Mouse (Mus musculus) right cerebral cortex, adult 2 months (tissue): ENCODE results near the gene Rarg.
A peak's percentile ranks its signal among the peaks of the same experiment; 100 is the strongest.
"Not testable (repeated sequence)": the region's sequence is repeated elsewhere in the genome, so short reads cannot be mapped to it uniquely, and the experiment has no call there.

ENCODE experiments used
- DNase-seq, 2 experiments: peaks; one replicate each; pipeline ENCODE4 v3.0.0; 2021 to 2022; ENCODE audit warnings: low spot score in 2 of 2

Rarg gene

DNA sequence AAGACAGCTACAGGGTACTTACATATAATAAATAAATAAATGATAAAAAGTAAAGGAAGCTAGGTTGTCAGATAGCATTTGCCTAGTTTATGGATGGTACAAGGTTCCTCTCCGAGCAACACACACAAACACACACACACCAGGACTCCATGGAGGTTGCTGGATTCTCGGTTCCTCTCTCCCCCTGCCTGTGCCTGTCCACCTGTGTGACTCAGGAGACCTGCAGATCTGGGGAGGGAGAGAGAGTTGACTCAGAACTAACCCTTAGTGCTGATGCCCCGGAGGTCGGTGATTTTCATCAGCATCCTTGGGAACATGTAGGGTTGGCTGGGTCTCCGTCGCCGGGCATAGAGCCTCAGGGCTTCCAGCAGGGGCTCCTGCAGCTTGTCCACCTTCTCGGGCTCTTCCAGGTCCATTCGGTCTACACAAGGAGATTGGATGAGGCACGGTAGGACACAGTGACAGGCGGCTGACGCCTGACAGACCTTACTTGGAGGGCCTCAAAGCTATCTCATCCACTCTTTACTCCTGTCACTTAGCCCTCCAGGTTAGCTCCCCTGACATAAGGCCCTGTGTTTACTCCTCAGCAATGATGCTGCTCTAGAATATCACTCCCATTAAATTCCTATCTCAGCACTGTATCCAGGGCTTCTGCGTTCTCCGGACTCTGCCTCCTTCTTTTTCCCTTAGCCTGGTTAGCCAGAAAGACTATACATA, 18.6 kb downstream of the Rarg start:
- DNase-seq = no peak

DNA sequence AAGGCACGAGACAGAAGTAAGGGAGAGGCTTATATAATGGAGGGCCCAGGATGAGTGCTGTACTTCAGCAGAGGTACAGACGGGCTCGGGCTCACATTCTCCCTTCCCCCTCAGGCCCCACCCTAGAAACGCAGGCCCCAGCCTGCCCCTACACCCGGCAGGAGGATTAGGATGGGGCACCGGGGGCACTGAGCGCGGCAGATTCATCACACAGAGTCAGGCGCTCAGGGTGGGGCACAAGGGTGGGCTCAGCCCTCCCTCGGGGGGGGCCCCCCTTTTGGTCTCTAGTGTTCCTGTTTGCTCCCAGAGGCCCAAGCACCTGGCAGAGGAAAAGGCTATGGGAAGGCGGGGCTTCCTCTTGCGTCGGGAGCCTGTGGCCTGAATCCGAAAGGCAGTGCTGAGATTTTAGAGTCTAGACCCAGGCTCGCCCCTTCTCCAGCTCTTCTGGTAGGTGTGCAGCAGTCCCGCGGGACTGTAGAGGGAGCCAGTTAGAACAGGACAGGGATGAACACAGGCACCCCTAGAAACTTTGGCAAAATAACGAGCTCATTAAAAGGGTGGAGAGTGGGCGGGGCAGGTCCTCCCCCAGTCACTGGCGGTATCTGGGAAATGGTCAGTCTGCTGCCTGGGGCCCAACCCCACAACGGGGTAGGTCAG, 21.8 kb downstream of the Rarg start:
- DNase-seq = no peak

DNA sequence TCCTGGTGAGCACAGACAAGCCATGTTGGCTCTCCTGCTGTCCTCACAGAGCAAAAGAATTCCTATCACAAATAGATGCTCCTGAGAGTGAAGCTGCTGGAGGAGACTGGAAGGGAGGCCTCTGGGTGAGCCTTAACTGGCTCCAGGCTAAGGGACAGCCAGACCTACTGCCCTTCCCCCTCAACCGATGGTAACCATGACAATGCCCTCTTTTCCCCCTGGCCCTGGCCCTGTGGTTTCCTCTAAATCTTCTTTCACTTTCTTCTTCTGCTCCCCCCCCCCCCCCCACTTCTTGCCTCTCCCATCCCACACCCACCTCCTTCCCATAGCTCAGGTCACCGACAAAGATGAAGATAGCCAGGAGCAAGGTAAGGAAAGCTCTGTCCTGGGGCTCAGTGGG, 23.4 kb downstream of the Rarg start:
- no peak for DNase-seq

DNA sequence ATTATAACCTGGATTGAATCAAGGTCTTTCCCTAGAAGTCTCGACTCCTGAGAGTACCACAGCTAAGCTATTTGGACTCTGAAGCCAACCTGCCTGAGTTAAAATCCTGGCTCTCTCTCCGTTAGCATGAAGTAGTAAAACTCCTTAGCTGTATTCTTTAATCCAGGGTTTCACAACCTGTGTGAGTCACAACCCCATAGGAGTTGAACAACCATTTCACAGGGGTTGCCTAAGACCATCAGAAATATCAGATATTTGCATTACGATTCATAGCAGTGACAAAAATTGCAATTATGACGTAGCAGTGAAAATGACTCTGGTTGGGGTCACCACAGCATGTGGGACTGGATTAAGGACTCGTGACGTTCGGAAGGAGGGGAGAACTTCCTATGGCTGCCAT, 24.6 kb downstream of the Rarg start:
- no peak for DNase-seq

DNA sequence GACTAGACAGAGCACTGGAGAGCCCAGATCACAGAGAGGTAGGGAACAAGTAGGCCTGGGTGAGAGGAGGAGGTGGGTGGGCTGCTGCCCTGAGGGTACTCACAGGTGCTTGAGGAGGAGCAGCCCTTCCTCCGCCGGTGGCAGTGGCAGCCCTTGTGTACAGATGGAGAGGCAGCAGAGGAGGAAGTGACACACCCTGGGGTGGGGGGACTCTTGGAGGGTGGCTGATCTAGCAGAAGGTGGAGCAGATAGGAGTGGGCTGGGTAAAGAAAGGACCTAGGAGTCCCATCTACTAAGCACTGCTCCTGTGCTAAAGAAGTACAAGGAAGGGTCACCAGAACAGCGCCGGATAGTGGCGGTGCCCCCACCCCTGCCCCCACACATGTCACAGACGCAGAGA, 25.6 kb downstream of the Rarg start, which contains the start of gene Itgb7:
Gene Itgb7 (minus strand): TSS at position 197 of the 400 bp plus-strand sequence.
- DNase-seq = no peak

DNA sequence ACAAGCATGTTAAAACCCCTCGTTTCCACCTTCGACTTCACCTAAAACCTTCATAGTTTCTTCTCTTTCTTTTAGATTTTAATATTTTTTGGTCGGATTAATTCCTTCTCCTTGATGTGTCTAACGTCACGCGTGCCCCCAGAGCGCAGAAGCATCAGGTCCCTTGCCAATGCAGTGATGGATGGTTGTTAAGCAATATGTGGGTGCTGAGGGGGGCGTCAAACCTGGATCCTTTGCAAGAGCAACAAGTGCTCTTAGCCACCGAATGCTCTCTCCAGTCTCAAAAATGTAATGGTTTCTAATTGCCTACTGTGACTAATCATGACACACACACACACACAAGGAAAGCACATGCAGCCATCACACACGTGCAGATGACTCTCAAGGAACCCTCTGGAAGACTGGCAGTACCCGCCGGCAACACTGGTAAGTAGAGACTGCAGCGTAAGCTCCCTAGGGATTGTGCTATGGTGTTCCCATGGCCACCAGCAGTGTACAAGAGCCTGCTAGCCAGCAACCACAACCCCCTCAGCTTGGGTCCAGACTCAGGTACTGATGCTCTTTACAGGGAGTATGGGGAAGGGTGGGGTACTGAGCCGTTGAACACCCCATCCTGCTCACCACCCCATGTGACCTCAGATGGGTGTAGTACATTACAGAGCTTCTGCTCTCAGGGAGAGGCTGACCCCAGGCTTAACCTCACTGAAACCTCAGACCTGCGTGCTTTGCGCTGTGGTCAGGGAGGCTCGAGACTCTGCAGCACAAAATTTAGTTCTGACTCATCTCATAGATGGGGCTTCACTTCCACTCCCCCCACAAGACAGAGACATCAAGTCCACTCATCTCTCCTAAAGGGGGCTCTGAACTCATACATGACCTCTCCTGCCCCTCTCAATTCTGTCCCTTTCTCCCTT, 26.7 kb downstream of the Rarg start:
- no peak for DNase-seq

DNA sequence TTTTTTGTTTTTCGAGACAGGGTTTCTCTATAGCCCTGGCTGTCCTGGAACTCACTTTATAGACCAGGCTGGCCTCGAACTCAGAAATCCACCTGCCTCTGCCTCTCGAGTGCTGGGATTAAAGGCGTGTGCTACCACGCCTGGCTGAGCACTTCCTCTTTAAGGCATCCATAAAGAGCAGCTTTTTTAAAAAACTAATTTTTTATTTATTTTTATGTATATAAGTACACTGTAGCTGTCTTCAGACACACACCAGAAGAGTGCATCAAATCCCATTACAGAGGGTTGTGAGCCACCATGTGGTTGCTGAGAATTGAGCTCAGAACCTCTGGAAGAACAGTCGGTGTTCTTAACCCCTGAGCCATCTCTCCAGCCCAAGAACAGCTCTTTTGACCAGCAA, 31.7 kb downstream of the Rarg start:
- DNase-seq = not testable (repeated sequence)

DNA sequence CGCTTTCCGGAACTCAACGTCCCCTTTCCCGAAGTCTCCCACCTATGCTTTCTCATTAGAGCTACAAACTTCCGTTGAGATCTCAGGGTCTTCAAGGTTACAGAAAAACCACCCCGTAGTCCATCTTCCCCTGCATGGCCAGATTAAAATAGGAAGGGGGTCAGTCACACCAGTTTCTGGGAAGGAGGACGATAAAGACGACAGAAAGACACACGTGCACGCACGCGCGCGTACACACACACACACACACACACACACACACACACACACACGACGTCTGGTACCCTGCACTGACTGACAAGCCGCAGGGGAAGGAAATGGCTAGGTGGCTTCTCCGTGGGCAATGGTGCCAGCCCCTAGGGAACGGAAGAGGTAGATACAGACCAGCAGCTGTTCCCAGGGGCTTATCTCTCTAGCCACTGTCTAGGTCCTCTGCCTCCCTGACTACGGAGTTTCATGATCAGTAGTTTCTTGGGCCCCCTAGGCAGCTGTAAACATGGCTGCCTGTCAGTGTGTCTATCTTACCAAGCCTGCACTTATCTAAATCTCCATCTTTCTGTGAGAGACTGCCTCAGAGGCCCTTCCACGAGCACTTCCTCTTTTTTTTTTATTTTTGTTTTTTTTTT, 32.2 kb downstream of the Rarg start:
- no peak for DNase-seq

DNA sequence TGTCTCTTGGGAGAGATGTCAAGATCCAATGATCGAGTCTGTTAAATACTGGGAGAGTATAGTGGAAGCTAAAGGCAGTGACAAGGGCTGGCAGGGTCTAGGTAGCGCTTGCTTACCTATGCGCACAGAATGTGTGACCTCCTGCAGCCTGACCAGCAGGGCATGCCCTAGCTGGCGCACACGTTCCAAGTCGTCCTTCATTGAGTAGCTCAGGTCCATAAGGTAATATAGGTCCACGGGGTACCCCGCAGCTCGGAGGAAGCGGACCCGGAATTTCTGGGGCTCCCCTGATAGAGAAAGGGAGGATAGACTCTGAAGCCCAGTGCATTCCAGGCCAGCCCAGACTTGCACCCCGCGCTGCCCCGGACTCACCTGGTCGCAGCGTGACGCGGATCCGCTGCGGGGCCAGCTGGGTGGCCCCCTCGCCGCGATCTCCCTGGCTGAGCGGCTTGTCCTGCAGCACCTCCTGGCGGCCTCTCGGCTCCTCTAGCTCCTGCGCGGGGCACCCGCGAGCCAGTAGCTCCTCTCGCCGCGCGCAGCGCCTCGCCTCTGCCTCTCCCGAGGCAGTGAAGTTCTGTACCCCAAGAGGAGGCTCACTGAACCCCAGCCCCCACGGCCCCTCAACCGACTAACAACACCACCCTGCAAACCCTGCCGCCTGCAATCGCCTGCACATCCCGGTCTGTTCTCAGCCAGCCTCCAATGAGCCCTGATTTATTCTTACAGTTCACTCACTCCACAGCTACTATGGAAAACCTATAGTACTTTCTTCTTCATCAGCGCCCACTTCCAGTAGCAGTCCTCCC, 32.9 kb downstream of the Rarg start:
- DNase-seq = peak; percentile 80 to 81

DNA sequence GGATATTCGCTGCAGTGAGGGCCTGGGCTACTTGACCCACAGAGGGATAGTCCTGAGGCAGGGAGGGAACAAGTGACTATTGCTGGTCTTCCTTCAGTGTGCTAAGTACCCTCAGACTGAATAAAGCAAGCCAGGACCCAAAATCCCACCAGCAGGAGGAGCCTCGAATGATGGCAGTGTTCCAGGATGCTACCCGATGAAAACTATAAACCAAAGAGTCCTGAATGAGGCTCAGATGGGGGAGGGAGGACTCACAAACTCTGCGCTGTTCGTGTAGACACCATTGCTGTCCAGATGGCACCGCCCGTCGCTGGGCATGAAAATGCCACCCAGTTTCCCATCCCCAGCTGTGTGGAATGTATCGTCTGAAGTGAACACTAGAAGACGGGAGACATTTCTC, 34.9 kb downstream of the Rarg start:
- DNase-seq = no peak

DNA sequence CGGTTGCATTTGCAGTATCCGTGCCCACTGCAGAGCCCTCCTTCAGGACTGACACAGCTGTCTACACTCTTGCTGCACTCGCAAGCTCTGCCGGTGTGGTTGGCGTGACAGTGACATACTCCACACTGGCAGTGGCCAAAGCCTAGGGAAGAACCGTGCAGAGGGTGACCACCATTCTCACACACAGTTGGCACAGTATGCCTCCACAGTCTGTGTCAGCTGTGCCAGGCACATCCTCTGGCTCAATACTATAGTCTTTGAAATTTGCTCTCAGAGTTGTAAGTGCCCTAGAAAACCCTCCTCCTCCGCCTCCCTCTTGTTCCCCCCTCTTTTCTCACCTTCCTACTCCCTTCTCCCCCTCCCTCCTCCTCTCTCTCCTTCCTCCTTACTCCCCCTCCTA, 40.0 kb downstream of the Rarg start:
- no peak for DNase-seq

DNA sequence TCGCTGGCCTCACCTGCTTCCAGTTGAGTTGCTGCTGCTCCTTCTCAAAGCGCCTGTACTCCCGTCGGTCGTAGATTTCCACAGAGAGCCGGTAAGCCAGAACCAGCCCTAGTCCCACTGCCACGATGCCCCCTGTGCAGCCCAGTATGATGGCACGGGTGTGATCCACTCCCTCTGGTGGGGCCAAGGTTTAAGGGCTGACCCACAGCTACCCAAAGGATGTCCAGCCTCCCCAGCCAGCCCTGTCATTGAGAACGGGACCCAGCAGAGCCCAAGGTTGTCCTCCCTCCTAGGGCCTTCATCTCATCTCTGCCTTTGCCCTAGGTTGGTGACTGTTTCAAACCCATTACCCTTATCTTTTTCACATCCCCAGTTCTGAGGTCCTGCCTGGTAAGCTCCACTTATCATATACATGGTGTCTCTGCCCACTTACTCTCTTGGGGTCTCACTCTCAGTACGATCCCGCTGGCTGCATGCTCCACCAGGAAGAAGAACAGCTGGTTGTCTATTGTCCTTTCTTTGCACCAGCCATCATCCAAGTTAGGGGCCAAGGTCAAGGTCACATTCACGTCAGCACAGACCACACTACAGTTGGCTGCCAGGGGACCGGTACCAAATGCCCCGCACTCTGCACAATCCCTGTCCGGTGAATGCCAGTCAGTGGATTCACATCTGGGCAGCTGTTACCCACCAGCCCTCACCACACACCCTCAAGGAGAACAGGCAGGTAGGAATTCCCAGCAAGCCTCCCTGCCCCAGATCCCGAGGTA, 40.7 kb downstream of the Rarg start:
- DNase-seq = no peak

DNA sequence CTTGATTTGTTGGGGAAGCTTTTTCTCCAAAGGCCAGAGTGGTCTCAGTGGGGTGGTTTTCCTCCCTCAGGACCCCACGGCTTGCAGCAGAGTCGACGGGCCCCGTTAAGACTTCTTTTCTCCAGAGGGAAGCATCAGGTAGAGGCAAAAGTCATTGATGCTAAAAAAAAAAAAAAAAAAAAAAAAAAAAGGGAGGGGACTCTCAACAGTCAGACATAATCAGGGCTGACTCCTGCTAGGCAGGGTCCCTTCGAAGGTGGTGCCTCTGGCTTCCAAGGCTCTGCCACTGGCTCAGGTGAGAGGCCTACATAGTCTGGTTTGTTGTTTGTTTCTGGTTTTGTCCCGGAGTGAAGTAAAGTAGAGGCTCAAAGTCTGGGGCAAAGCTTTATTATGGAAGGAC, 41.7 kb downstream of the Rarg start:
- DNase-seq = no peak

DNA sequence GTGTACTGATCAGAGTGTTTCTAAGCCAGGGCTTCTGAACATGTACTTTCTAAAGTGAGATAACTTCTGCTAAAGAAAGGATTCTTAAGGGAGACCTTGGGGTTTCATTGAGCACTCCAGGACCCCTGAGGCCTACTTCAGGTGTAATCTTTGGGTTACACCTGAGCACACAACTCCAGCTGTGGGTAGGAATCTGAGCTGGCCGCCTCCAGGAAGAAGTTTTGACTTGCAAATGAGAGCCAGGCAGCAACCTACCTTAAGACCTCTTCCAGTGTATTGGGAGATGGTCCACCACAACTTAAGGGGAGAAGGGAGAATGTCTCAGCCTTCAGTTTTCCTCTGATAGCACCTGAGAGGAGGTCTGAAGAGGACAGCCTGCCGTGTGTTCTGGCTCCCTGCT, 43.2 kb downstream of the Rarg start:
- no peak for DNase-seq

DNA sequence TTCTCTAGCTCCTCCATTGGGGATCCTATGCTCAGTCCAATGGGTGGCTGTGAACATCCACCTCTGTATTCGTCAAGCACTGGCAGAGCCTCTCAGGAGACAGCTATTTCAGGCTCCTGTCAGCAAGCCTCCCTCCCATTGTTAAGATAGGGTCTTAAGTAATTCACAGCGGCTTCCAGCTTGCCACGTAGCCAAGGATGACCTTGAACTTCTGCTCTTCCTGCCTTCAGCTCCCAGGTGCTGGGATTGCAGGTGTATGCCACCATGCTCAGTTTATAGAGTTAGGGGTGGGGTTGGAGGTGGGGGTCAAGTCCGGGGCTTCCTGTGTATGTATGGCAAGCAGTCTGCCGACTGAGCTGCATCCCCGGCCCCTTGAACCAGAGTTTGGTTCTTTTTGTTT, 45.4 kb downstream of the Rarg start:
- no peak for DNase-seq

DNA sequence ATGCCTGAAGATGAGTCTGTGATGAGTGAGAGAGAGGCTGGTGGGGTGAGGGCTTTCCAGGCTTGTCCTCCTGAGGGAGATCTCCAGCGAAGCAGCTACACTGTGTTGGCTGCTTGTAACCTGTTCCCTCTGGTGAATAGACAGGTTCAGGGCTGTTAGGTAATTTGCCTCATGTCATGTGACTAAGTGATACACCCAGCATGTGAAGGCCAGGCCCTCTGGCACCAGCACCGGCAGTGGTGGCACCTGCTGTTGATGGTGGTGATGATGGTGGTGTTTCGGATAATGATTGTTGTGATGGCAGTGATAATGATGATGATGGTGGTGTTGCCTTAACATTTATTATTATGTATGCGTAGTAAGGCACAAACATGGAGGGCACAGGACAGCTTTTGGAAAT, 46.5 kb downstream of the Rarg start:
- no peak for DNase-seq

DNA sequence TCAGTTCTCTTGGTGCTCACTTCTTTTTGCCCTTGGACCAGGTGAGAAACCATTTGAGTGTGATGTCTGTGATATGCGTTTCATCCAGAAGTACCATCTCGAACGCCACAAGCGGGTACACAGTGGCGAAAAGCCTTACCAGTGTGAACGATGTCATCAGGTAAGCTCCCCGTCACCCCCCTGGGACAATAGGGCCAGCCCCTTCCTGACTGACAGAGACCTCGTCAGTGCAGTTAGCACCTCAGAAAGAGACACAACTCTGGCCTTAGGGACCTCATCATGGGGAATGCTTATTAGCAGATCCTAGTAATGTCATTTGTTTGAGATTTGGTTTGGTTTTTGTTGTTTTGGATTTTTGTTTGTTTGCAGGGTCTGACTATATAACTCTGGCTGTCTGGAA, 48.2 kb downstream of the Rarg start:
- no peak for DNase-seq

DNA sequence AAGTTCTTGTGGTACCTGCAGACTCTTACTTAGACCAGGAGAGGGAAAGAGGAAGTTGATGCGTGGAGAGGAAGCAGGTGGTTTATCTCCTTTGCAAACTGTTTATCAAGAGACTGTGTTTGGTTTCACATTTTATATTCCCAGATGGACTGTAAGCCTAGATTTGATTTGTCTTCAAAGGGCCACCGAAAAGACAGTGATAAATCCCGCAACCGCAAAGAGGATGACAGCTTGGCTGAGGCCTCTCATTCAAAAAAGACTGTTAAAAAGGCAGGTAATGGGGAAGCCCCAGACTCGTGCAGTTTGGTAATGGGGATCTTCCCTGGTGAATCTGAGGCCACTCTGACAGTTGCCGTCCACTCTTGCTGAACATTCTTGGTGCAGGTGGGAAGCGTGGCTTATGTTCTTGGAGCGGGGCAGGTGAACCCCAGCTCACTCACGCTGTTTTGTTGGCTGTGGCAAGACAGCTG, 49.2 kb downstream of the Rarg start:
- no peak for DNase-seq

DNA sequence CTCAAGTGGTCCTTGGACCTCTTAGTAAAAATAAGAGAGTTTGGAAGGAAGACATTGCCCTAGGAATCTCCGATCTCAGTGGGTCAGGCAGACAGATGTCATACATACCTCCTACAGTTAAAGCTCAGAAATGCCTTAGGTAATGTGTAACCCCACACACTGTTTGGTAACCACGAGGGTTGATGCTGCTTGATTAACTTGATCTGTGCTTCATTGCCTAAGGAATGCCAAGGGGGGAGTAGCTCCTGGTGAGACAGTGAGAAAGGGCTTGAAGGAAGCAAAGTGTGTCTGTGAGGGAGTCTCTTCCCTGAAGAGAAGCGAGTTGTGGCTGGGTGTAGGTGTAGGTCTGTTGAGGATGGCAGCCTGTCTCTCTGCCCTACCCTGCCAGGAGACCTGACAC, 50.0 kb downstream of the Rarg start:
- DNase-seq = no peak

DNA sequence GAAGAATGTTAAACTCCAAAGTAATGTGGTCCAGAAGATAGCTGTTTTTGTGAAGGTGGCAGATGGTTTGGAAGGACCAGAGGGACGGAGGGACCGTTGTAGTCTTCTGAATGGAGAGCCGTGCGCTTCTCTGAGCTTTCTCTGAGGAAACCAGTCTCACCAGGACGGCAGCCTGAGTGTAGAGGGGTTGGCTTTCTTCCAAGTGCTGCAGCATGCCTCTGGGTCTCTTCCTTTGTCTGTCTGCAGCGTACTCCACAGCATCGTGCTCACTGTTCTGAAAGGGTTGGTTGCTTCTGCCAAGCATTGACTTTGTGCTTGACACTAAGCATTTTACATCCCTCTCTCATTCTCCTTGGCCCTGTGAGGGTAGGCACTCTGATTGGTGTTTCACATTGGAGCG, 51.5 kb downstream of the Rarg start:
- peak; percentile 39 to 40 for DNase-seq
